Mouse (Mus musculus): ENCODE measurements around the gene Rps6ka3.

DNA sequence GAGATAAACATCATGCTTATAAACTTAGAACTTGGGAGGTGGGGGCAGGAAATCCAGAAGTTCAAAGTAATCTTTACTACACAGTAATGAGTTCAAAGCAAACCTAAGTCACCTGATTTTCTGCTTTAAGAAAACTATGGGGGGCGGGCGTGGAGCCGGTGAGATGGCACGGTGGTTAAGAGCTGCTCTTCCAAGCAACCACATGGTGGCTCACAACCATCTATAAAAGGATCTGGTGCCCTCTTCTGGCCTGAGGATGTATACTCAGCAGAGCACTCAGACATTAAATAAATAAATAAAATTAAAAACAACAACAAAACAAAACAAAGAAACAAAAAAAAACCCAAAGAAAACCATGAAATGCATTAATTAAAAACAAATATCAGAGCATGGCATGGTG lies 199.1 kb downstream of the Rps6ka3 start:
- TF ChIP-seq GATA1 (IDR thresholded peaks at IDR 0.05; ENCODE audit: borderline replicate concordance, low read length) = no peak
- TF ChIP-seq FLI1 (IDR thresholded peaks at IDR 0.05; ENCODE audit: low read length) = no peak

Measured in megakaryocyte, embryonic 14.5 days (primary cell).